Mouse (Mus musculus): ENCODE data around the gene Ahsg.
A peak's percentile ranks its signal among the peaks of the same experiment; 100 is the strongest.

Gene Ahsg

DNA sequence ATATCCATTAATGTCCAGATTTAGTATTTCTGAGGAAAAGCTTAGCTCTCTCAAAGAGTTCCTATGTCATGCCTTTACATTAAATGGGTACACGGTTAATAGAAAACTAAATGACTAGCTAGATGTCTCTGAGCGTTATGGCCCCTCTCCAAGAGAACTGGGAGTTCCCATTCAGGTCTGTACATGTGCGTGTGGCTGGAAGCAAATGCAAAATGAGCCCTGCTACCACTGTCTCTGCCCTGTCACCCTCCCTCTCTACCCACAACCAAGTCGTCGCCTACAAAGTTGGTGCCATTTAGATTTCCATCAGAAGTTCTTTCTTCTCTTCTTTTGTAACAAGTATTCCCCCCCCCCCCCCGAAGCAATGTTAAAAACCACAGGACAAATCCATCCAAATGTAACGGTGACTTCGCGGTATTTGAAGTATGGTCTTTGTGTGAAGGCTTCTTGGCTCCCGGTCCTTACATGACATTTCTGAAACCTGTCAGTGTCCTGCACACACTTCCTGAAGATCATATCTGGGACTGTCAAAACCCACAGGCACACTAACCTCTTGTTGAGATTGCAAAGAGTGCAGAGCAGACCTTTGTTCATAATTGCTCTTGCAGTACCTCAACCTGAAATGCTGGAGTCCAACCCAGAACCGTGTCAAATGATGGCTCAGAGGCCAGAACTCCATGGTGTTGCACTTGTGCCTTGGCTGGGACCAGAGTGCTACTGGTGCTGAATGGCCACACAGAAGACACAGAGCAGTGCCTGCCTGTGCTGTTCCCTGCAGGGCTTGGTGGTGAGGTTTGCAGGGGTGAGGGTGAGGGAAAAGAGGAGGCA lies at the start of gene Ahsg:
Ahsg (plus strand) TSS at position 595 of the 828 bp plus-strand sequence.
- DNase-seq (ENCODE audit: low read depth, low spot score) = no peak

DNA sequence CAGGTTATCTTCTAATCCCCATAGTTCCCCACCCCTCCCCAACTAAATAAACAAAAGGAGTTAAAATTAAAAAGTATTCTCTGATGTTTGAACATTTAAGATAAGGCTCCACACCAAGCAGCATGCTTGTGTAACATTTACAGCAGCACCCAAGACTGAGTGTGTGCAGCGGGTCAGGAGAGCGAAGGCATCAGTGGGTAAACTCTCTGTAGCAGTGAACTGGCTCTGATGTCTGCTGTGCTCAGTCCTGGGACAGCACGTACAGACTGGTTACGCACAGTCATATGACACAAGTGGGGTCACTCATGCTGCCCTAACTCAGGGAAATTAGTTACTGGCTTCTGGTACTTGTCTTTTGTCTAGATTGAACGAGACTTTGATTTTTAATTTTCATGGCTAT lies 48.2 kb upstream of the Ahsg start:
- no peak for DNase-seq (ENCODE audit: low read depth, low spot score)

DNA sequence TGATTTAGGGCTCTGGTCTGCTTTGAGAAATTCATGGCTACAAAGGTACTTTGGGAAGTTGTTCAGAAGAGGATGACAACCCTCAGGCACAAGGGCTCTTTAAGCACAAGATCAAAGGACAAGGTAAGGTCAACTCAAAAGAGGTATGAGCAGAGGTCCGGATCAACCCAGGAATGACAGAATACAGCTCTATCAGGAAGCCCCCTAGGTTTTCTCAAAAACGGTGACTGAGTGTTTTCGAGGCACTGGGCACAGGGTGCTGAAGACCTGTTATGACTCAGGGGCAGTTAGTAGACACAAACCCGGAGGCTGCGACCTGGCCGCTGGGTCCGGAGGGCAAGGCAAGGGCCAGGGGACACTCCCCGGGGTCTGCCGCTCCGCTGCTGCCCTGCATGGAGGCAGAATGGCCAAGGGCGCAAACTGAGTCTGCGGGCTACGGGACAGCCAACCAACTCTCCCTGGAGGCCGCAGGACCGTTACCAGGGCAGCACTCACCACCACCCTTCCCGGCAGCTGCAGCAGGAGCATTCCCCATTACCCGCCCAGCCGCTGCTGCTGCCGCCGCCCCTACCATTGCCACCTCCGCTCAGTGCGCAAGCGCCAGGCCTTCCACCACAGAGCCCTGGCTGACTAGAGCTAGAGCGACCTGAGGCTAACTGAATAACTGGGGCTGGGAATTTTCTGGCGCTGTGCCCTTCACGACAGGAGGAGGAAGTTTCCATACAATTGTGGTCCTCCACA lies 46.8 kb upstream of the Ahsg start:
- peak; percentile 40 for DNase-seq (ENCODE audit: low read depth, low spot score)

DNA sequence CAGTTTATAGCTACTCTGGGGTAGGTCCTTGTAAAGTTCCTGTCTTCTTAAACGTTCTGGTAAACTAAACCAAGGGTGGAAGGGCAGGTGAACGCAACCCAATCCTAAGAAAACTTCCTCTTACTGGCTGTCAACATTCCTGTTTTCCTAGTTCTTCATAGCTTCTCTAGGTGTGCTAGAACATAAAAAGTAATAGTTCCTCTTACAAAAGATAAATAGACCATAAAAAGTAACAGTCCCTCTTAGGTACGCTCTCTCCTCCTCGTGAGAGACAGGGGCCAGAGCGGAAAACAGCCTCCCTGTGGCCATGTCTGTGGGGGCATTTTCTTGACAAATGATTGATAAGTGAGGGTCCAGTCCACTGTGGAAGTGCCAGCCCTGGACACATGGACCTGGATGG lies 46.2 kb upstream of the Ahsg start:
- no peak for DNase-seq (ENCODE audit: low read depth, low spot score)

DNA sequence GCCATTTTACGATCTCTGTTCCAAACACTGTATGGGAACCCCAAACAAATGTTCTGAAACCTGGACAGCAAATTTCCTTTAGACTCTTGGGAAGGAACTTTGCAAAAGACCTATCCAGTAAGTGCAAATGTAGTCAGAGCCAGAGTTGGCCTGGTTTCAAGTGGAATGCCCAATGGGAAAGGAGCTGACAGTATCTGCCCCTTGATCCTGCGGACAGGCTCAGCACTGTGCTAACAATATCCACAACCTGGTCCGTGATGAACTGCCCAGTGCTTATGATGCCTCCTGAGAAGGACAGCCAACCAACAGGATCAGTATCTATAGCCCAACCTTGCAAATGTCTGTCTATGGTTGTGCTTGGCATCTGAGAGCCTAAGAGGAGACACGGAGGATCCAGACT lies 45.6 kb upstream of the Ahsg start:
- DNase-seq (ENCODE audit: low read depth, low spot score) = no peak

DNA sequence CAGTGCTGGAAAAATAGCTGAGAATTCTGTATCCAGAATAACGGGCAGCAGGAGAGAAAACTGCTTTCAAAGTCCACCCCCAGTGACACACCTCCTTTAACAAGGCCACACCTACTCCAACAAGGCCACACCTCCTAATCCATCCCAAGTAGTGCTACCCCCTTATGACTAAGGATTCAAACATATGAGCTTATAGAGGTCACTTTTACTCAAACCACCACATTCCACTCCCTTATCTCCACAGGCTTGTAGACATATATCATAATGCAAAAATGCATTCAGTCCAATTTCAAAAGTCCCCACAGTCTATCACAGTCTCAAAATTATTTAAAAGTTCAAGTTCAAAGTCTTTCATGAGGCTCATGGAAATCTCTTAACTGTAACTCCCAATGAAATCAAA lies 43.4 kb upstream of the Ahsg start:
- no peak for DNase-seq (ENCODE audit: low read depth, low spot score)

DNA sequence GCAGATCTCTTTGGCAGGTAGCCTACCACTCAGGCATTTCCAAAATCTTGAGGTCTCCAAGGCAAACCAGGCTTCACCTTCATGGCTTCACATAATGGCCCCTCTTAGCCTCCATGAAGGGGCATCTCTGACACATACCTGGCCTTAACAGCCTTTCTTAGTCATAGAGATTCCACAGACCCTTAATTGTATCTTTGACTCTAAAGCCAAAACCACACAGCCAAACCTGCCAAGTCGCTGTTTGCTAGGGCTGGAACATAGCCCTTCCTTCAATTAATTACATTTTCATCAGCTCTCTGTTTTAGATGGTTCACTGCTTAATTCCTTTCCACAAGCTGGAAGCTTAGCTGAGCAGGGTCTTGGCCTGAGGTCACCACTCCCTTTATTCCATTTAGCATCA lies 42.7 kb upstream of the Ahsg start:
- no peak for DNase-seq (ENCODE audit: low read depth, low spot score)

DNA sequence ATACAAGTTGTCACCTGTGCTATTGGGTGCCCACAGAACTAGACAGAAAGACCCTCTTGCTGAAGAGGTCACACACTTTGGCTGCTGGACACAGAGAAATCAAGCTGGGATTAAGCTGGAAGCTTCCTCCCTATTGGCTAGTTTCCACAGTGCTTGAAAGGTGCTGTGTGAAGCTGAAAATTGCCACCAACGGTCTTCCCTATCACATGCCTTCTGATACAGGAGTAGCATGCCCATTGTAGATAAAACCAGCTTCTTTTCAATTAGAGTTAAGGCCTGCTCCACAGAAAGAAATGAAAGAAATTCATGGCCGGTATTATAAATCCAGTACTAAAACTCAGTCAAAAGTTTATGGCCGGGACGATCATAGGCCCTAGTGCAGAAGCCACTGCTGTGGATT lies 38.4 kb upstream of the Ahsg start:
- DNase-seq (ENCODE audit: low read depth, low spot score) = no peak

DNA sequence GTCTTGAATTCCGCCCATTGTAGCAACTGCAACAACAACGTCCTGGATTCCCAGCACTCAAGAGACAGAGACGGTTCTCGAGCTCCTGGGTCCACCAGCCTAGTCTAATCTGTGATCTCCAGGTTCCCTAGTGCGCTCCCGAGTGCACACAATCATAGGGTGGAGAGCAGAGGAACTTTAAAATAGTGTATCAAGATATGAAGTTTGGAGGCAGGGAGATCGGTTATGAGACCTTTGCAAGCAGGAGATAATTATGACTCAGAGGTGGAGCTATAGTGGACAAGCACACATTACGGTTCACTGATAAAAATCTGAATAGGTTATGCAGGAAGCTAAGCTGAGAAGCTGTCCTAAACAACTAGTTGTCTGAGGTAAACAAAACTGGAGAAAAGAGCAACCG lies 34.3 kb upstream of the Ahsg start:
- no peak for DNase-seq (ENCODE audit: low read depth, low spot score)

DNA sequence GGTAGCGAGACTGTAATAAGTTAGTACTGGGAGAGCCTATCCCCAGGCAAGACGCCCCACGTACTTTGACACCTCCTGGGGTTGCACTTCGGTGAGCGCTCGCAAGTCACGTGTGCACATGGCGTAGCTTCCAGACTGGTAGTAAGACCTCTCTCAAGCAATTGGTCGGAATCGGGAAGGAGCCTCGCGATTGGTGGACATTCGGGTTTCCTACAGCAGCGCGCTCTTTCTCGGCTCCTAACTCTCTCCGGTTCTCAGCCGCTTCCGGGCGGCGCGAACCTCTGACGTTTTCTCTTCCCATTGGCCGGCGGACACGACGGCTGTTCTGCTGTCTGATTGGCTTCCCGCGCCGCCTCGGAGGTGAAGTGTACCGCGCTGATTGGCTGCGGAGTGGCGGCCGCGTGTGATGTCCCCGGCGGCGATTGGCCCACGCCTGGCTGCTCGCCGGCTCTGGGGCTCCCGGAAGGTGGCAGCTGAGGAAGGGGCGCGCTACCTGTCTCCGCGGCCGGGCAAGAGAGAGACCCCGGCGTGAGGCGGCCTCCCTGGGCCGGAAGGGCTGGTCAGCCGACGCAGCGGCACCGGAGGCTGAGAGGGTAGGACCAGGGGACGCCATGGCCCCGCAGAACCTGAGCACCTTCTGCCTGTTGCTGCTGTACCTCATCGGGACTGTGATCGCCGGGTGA lies 33.5 kb upstream of the Ahsg start, which contains the start of the genes Tbccd1 and Dnajb11:
Tbccd1 (minus strand) TSS at position 239 of the 683 bp plus-strand sequence.
Dnajb11 (plus strand) TSS at position 415 of the 683 bp plus-strand sequence.
- peak; percentile 97 for DNase-seq (ENCODE audit: low read depth, low spot score)

DNA sequence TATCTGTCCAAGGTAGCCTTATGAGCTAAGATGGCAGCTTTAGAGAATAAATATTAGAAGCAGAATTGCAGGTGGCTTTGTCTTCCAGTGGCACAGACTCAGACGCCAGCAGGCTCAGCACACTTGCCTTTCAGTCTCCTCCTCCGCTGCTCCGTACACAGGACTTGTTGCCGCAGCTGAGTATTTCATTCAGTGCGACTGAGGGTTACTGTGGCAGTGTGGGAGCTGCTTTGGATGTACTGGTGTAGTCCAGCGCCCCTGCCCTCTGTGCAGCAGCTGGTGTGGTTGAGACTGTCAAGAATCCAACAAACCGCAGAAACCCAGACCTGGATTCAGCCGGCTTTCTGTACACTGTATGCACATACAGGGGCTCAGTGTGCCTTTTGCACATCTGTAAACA lies 18.7 kb upstream of the Ahsg start:
- DNase-seq (ENCODE audit: low read depth, low spot score) = no peak

DNA sequence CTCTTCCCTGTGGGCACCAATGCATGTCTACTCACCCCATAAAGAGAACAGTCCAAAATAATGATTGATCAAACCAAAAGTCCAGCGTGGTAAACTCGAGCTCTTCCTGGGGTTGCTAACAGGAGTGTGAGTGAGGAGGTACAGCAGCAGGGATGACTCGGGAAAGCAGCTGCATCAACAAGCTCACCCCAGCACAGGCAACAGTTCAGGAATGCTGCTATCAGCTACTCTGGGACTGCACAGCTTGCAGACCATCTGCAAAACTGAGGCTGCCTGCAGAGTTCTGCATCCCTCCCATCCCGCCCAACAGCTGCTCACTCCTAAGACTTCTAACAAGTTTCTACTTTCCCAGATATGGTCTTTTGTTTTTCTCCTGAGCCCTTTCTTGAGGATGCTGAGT lies 17.7 kb upstream of the Ahsg start:
- DNase-seq (ENCODE audit: low read depth, low spot score) = no peak

DNA sequence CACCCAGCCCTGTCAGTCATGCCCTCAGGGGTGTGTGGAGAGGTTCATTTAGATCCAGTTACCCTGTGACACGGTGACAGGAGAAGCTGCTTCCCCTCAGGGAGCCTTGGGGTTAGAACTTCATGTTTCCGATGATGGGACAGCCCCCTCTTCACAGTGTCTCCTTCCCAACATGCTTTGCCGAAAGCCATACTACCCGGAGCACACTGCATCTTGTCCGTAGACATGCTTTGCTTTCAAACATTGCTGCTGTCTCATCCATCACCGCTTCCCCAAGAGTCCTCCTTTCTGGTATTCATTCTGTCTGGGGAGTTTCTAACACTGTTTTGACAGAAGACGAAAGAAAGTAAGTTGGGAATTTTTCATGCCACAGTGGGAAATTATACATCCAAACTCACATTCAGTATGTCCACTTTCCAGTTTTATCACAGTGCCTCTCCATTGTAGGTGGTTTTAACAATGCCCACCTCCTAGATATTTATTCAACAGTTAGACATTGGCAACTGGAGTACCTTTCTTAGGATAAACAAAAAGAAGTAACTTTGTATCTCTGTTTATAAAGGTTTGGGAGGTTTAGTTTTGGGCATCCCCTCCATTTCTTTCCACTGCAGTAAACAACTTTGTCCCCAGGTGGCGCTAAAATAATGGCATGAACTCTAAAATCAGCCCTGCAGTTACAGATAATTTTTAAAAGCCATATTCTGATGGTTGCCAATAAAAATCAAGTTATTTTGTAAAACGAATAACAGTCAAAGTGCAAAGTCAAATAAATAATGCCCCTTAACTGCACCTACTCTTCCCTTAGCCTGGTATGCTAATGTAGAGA lies 14.6 kb upstream of the Ahsg start:
- DNase-seq (ENCODE audit: low read depth, low spot score) = no peak

DNA sequence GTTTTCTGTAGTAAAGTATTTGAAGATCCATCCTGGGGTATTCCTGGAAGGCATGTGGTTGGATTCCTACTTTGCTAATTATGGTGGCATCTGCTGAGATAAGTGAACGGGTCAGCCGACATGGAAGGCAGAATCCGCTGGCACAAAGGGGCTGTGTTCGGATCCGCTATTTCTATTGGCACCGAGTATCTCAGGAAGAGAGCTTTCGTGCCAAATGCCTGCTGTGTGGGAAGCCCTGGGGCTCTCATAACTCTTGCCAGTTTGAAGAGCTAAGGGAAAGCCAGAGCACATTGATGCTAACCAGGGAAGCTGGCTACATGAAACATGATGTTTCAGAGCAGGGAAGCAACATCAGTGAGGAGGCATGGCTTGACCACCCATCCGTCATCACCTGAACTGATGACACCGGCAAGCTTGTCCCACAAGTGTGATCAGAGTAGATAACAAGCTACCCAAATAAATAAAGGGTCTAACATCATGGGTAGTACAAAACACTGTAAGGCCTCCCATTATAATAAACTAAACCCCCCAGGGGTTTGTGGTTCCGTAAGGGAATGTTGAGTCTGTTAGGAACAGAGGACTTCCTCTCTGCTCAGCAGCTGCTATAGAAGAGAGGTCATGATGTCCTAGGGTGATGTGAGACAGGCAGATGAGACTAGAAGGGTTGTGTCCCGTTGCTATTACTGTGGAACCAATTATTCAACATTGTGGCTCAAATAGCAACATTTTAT lies 13.3 kb upstream of the Ahsg start:
- no peak for DNase-seq (ENCODE audit: low read depth, low spot score)

DNA sequence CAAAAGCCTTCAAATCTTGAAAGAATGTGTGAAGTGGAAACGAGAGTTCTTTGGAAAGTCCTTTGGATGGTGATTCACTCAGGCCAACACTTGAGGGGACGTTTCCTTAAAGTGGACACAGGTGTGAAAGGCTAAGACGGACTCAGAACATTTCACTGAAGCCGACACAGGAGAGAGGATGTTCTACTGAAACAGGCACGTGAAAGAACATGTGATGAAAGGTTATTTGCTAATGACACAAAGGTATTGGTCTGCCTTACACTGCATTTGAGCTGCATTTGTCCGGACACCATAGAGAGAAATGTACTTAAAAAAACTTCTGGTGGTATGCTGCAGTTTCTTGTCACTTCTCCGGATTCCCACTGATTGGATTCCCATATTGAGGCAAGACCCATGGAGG lies 12.4 kb upstream of the Ahsg start:
- DNase-seq (ENCODE audit: low read depth, low spot score) = no peak

DNA sequence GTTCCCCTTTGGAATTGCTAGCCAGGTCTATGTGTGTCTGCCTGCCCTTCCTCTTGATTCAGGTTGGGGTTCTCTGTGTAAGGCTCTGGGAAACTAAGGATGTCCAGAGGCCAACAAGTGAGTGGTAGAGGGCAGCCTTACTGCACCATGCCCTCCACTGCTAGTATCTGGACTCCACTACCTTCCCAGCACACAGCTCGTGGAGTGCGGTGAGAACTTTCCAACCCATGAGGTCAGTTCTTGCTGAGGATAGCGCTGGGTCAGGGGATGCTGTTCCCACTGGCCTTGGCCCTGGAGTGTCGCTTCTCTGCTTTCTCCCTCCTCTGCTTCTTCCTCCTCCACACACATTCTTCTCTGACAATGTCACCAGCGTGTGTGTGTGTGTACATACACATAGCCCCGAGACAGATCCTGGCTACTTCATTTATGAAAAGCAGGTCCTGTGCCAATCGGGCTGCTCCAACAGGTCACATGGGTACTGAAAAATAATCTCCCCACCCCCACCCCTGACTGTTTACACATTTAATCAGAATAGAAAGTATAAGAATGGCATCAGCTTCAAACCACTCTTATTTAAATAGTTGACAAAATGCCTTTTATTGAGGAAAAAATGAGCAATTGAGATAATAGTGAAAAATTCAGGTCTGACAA lies 11.0 kb upstream of the Ahsg start:
- no peak for DNase-seq (ENCODE audit: low read depth, low spot score)

DNA sequence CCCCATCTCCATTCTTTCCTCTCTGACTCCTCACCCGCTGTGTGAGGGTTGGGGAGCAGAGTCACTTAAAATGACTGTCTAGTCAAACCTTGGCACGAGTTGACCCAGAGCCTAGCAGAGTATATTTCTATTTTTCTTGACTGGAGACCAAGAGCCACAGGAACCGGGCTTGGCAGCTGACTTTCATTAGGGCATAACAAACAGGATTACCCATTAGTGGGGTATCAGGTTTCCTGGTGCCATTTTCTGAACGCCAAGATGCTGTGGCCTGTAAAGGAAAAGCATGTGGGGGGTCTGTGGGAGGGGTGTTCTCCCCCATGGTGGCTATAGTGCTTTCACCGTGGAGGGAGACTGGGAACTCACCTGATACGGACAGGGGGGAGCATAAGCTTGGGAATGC lies 10.2 kb upstream of the Ahsg start:
- no peak for DNase-seq (ENCODE audit: low read depth, low spot score)

DNA sequence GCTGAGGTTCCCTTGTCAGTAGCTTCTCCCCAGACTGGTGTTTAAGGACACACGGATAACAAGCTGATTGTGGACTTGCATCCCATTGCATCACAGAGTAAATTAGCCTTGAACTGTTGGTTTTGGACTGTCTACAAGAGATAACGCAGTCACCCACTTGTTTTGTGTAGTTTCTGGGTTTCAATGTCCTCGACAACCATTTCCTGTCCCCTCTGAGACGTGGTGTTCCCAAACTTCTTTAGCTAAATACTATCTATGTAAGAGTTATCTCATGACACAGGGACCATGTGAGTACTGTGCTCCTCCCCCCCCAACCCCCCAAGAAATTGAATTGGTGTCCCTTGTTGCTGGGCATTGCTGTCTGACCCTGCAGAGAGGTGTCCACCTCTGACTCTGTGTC lies 9.6 kb upstream of the Ahsg start:
- no peak for DNase-seq (ENCODE audit: low read depth, low spot score)

DNA sequence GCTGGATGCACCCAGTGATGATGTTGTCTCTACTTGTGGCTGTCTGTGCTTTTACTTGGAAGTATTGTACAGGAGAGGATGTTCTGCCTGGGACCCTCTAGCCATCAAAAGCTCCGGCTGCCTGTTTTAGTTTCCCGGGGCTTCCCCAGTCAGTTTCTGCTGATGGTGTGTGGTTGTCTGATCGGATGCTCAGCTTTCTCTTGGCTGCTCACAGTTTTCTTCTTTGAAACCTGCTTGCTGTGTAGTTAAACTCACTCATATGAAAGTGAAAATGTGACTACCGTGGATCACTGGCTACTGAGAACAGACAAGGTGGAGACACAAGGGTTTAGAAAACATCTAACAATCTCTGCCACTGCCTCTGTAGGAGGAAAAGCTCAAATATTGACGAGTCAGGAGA lies 7.6 kb upstream of the Ahsg start:
- no peak for DNase-seq (ENCODE audit: low read depth, low spot score)

DNA sequence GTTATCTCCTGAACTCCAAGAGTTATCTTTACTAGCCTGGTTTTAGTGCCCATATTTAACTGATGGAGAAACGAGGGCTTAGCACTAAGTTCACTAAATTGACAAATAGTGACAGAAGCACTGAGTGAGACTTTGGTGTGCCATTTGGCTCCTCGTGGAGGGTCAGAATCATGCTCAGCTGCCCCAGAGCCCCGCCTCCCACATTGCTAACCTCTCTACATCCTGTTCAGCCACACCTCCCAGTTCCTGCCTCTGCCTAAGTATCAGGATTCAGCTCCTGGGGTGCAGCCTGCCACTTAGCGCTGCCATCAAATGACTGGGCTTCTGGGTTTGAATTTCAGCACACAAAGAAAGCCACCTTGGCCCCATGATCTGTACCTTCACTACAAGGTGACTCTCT lies 5.7 kb upstream of the Ahsg start:
- no peak for DNase-seq (ENCODE audit: low read depth, low spot score)

Measured in retina, adult 2 months (tissue).